Mouse (Mus musculus): ENCODE results near the gene Srp72.

GRCm38 (mm10) chr5:76959587-76959986 is 14.9 kb upstream of the Srp72 start:
- no peak for TF ChIP-seq CTCF (IDR thresholded peaks at IDR 0.05)
- no peak for TF ChIP-seq EP300 (IDR thresholded peaks at IDR 0.05)
